Mouse (Mus musculus): ENCODE results near the gene Eda2r.

Eda2r gene

GRCm38 (mm10) chrX:97377065-97377421 lies at the start of gene Eda2r:
TSS of gene Eda2r (minus strand) at chrX:97377216.
- no peak for DNase-seq

GRCm38 (mm10) chrX:97397872-97398271 lies 20.9 kb upstream of the Eda2r start:
- DNase-seq = no peak

DNA sequence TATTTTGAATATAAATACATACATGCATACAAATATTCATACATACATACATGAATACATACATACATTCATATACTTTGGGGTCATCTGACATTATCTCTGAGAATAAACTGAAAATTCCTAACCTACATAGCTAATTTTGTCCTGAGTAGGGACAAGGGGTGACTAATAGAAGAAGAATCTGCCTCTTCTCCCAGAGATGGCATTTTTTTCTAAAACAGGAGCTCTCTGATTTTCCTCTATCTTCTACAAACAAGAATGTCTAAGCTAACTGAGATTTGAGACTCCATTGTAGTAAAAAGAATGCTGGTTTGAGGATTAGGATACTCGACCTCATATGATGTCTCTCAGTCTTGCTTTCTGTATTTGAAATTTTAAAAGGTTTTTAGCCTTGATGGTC lies 1.1 kb upstream of the Eda2r start:
- DNase-seq = no peak

DNA sequence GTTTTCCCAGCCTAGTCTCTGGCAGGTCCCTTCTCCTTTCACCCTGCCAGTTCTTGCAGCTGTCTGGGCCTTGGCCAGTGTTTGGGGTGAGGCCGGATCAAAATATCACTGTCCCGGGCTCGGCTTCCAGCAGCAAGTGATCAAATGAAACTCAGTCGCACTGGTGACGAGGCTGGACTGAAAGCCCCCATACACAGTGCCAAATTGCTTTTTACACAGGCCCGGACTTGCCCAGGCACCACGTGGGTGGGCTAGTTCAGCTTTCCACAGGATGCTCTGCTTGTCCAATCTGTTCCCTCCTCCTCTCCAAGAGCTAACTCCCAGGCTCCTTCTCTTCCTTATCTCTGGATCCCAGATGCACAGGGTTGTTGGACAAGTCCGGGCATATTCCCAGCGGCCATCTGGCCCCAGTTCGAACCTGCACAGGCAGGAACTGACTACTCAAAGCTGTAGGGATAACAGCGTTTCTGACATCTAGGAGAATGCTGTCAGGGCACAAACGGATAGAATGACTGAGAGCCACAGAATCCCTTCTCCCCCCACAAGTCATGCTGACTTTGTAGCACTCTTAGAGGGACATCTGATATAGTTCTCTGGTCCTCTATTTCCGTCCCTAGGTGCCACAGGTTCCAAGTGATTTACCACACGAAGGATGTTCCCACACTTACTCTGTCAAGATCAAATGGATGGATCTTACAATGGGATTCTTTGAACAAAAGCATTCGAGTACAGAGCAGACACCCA lies 523 bp downstream of the Eda2r start:
- DNase-seq = no peak

GRCm38 (mm10) chrX:97372826-97373225 lies 4.2 kb downstream of the Eda2r start:
- DNase-seq = no peak

DNA sequence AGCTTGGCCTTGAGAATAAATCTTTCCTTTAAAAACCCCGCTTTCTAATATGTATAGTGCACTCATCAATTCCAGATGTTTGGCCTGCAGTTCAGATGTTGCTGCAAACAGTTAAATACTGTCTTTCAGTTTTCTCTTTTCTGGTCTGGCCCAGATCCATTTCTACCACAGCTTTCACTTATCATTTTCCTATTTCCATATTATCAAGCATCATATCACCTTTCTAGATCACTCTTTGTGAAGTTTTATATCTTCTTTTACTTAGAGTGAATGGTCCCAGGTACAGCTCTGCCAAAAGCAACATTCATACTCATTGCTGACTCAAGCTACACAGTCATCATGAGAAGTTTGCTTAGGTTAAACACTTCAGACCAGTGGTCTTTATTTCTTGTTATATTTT lies 7.8 kb downstream of the Eda2r start:
- DNase-seq = no peak

- DNase-seq = no peak
Observed at GRCm38 (mm10) chrX:97368741-97369140, 8.3 kb downstream of the Eda2r start.

- no peak for DNase-seq
Observed at GRCm38 (mm10) chrX:97360919-97361318, 16.1 kb downstream of the Eda2r start.

DNA sequence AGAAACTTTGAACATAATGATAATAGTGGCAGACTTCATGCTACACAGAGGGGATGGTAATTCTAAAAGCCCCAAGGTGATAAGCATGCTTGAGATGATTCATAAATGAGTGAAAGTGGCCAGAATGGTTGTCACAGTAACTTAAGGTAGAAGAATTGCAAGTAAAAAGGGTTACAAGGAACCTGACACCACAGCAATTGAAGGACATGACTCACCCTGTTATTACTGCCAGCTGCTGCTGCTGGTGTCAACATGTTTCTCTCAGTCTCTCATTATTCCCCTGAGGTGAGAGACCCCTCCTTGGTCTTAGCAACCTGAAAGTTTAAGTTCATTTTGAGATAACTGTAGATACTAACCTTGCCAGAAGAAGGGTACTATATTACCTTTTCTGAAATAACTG lies 49.1 kb downstream of the Eda2r start:
- no peak for DNase-seq
